Mouse (Mus musculus) neural tube, embryonic 14.5 days (tissue): ENCODE measurements around the gene Zbtb34. TPM values are rescaled to one million over a fixed set of nuclear protein-coding genes. Genes with fewer than 3 reads are reported as not detected.

Experiments
- ATAC-seq: fragments of 200-750 bp; cut with Nextera tagmentation; 2 replicates; pipeline ENCODE4 v1.8.0; 2017; ENCODE audit warnings: low read depth, mild to moderate bottlenecking, moderate TSS enrichment, moderate library complexity
- H3K27ac ChIP-seq: fragments of 300-500 bp; sonication (generic); 2 replicates; pipeline ENCODE4 v1.5.1; 2014; ENCODE audit warnings: low read depth, mild to moderate bottlenecking, control low read depth, low read length, moderate library complexity, mixed read lengths
- H3K27me3 ChIP-seq: fragments of 300-500 bp; sonication (generic); 2 replicates; pipeline ENCODE4 v1.6.1; 2014; ENCODE audit warnings: low read length; ENCODE audit not compliant: control insufficient read depth, insufficient read depth
- H3K36me3 ChIP-seq: fragments of 300-500 bp; sonication (generic); 2 replicates; pipeline ENCODE4 v1.6.1; 2014; ENCODE audit warnings: low read length, mixed read lengths; ENCODE audit not compliant: control insufficient read depth, insufficient read depth
- H3K4me1 ChIP-seq: fragments of 300-500 bp; sonication (generic); 2 replicates; pipeline ENCODE4 v1.6.1; 2014; ENCODE audit warnings: low read length; ENCODE audit not compliant: control insufficient read depth, insufficient read depth
- H3K4me2 ChIP-seq: fragments of 300-500 bp; sonication (generic); 2 replicates; pipeline ENCODE4 v1.6.1; 2014; ENCODE audit warnings: mild to moderate bottlenecking, low read depth, low read length, control low read depth
- H3K4me3 ChIP-seq: fragments of 300-500 bp; sonication (generic); 2 replicates; pipeline ENCODE4 v1.5.1; 2014; ENCODE audit warnings: low read depth, low read length, control low read depth, mixed read lengths
- H3K9ac ChIP-seq: fragments of 300-500 bp; sonication (generic); replicated peaks from 2 replicates; pipeline ENCODE4 v1.6.1; 2014; ENCODE audit warnings: low read depth, mild to moderate bottlenecking, control low read depth, low read length, mixed read lengths
- H3K9me3 ChIP-seq: fragments of 300-500 bp; sonication (generic); 2 replicates; pipeline ENCODE4 v1.6.1; 2016; ENCODE audit warnings: low read length; ENCODE audit not compliant: control insufficient read depth
- WGBS: fragments of 180-500 bp; shearing (Covaris S2); extraction: QIAGEN DNeasy Blood & Tissue Kit; methylation state at CpG from one replicate; pipeline ENCODE4 v1.1.7; 2014; 5-methylcytosine and 5-hydroxymethylcytosine counted together
- polyA plus RNA-seq: library from polyadenylated mRNA; unstranded; fragments of >200 nt; fragmentation: Nextera tagmentation; extraction: Ambion mirVana; gene quantifications from 2 replicates; pipeline ENCODE4 v1.2.1, GENCODE M21; 2014

Gene Zbtb34
- polyA plus RNA-seq, 1 experiment from 2014 or later: 9.6 TPM

GRCm38 (mm10) chr2:33399091-33399490, 32.0 kb downstream of the Zbtb34 start:
- Histone ChIP-seq H3K4me3 (no peak overlapping the region), H3K9ac (no peak overlapping the region), H3K36me3 (no peaks in the 10 kb centered on the region), H3K9me3 (no peaks in the 10 kb centered on the region), H3K27me3 (no peaks in the 10 kb centered on the region), H3K4me2 (no peak overlapping the region), H3K4me1 (no peaks in the 10 kb centered on the region), H3K27ac (no peak overlapping the region)
- no peak for ATAC-seq
- 78% methylated on average over 7 of the region's 7 CpGs for WGBS

GRCm38 (mm10) chr2:33397036-33397435, 34.1 kb downstream of the Zbtb34 start:
- no peak overlapping the region for H3K9ac ChIP-seq
- no peaks in the 10 kb centered on the region for H3K9me3 ChIP-seq
- 79% methylated on average over 4 of the region's 4 CpGs for WGBS
- H3K36me3 ChIP-seq: no peaks in the 10 kb centered on the region
- no peak overlapping the region for H3K27ac ChIP-seq
- no peaks in the 10 kb centered on the region for H3K27me3 ChIP-seq
- no peak overlapping the region for H3K4me3 ChIP-seq
- ATAC-seq: no peak
- H3K4me2 ChIP-seq: no peak overlapping the region
- H3K4me1 ChIP-seq: no peaks in the 10 kb centered on the region

- H3K4me1 ChIP-seq: no peaks in the 10 kb centered on the region
- no peak for ATAC-seq
- no peaks in the 10 kb centered on the region for H3K9me3 ChIP-seq
- H3K27me3 ChIP-seq: no peaks in the 10 kb centered on the region
- no peak overlapping the region for H3K27ac ChIP-seq
- 87% methylated on average over 2 of the region's 2 CpGs for WGBS
- no peak overlapping the region for H3K9ac ChIP-seq
- no peaks in the 10 kb centered on the region for H3K36me3 ChIP-seq
- H3K4me2 ChIP-seq: no peak overlapping the region
- H3K4me3 ChIP-seq: no peak overlapping the region
These were observed 36.1 kb downstream of the Zbtb34 start for GRCm38 (mm10) chr2:33395053-33395452.

- no peak for ATAC-seq
- no peaks in the 10 kb centered on the region for H3K27me3 ChIP-seq
- no peak overlapping the region for H3K4me3 ChIP-seq
- no peak overlapping the region for H3K27ac ChIP-seq
- H3K36me3 ChIP-seq: no peaks in the 10 kb centered on the region
- no peaks in the 10 kb centered on the region for H3K4me1 ChIP-seq
- no peak overlapping the region for H3K9ac ChIP-seq
- WGBS: 64% methylated on average over 11 of the region's 11 CpGs
- H3K9me3 ChIP-seq: no peaks in the 10 kb centered on the region
- no peak overlapping the region for H3K4me2 ChIP-seq
These were observed 37.0 kb downstream of the Zbtb34 start for GRCm38 (mm10) chr2:33393951-33394635.

- ATAC-seq: no peak
- Histone ChIP-seq H3K36me3 (no peaks in the 10 kb centered on the region), H3K9ac (no peak overlapping the region), H3K4me1 (no peaks in the 10 kb centered on the region), H3K4me2 (no peak overlapping the region), H3K4me3 (no peak overlapping the region), H3K9me3 (no peaks in the 10 kb centered on the region), H3K27ac (no peak overlapping the region), H3K27me3 (no peaks in the 10 kb centered on the region)
These were observed 38.1 kb downstream of the Zbtb34 start for GRCm38 (mm10) chr2:33393021-33393420.

- Histone ChIP-seq H3K27me3 (no peaks in the 10 kb centered on the region), H3K9ac (no peak overlapping the region), H3K4me1 (peaks cover 5% of the 10 kb centered on the region; the same call in 1 of the 2 replicates), H3K36me3 (no peaks in the 10 kb centered on the region), H3K27ac (peak overlapping the region; percentile 99; the same call in 1 of the 2 replicates), H3K4me2 (peak overlapping the region; percentile 35; the same call in 1 of the 2 replicates), H3K9me3 (no peaks in the 10 kb centered on the region), H3K4me3 (peak overlapping the region; percentile 65; the same call in 1 of the 2 replicates)
- WGBS: 28% methylated on average over 18 of the region's 18 CpGs
- ATAC-seq: no peak
These were observed 59.3 kb downstream of the Zbtb34 start for GRCm38 (mm10) chr2:33371648-33372408.

- ATAC-seq: peak; percentile 99
- no peaks in the 10 kb centered on the region for H3K9me3 ChIP-seq
- H3K27ac ChIP-seq: peak within 1 kb of the TSS; percentile 99
- H3K27me3 ChIP-seq: no peaks in the 10 kb centered on the region
- H3K4me3 ChIP-seq: peak within 1 kb of the TSS; percentile 65
- under 1% methylated on average over 53 of the region's 74 CpGs for WGBS
- peak within 1 kb of the TSS; percentile 66 for H3K4me2 ChIP-seq
- peak within 1 kb of the TSS; percentile 76 for H3K9ac ChIP-seq
- H3K4me1 ChIP-seq: peaks cover 13% of the 10 kb centered on the region; the same call in 1 of the 2 replicates
- H3K36me3 ChIP-seq: no peaks in the 10 kb centered on the region
These were observed 60.1 kb downstream of the Zbtb34 start, which contains the start of gene Ralgps1 for GRCm38 (mm10) chr2:33370777-33371647. Gene Ralgps1, minus strand, starts transcription at chr2:33371486.

- H3K4me3 ChIP-seq: peak overlapping the region; percentile 65
- H3K4me1 ChIP-seq: peaks cover 19% of the 10 kb centered on the region; the same call in 1 of the 2 replicates
- peak overlapping the region; percentile 99 for H3K27ac ChIP-seq
- peak; percentile 9; the same call in 1 of the 2 replicates for ATAC-seq
- no peaks in the 10 kb centered on the region for H3K27me3 ChIP-seq
- peak overlapping the region; percentile 76 for H3K9ac ChIP-seq
- 8% methylated on average over 15 of the region's 15 CpGs for whole genome bisulfite sequencing
- H3K9me3 ChIP-seq: no peaks in the 10 kb centered on the region
- no peaks in the 10 kb centered on the region for H3K36me3 ChIP-seq
- H3K4me2 ChIP-seq: peak overlapping the region; percentile 66
These were observed 60.8 kb downstream of the Zbtb34 start for GRCm38 (mm10) chr2:33370276-33370776.
